Mouse (Mus musculus) ovary, postnatal 36 days (tissue): ENCODE results near the gene F11r.

Experiments used
- DNase-seq: peaks from one replicate; pipeline ENCODE4 v3.0.0; 2022; ENCODE audit warnings: low spot score, mixed read lengths

F11r gene

GRCm38 (mm10) chr1:171438014-171438670, 807 bp downstream of the F11r start:
- no peak for DNase-seq

- DNase-seq: no peak
These were observed 1.7 kb downstream of the F11r start for GRCm38 (mm10) chr1:171439072-171439471.

DNA sequence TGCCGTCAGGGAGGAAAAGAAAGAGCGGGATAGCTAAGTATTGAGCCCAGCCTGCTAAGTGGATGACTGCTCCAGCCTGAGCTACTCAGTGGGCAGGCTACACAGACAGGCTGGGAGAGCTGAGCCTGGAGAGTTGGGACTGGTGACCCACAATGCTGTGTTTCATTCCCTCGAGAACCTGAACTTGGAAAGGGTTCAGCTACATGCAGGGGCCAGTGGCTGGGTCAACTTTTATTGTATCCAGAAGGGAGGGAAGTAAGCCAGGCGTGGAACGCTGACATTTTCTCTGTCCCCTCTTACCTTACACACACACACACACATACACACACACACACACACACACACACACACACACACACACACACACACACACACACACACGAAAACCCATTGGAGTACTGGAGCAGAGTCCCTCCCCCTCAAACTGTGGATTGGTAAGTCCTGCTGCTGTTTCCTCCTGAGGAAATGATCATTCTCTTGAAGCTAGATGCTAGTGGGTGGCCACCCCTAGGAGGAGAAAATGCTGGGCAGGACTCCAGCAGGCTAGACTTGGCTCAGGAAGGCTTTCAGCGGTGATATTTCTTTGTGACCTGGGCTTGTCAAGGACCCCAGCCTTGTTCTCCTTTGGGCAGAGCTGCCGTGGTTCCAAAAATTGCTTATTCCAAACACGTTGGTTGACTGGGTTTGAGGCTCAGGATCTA, 2.8 kb downstream of the F11r start:
- peak; percentile 59 for DNase-seq

GRCm38 (mm10) chr1:171441466-171442412, 4.4 kb downstream of the F11r start:
- DNase-seq: no peak

GRCm38 (mm10) chr1:171442413-171442760, 5.1 kb downstream of the F11r start:
- DNase-seq: no peak

DNA sequence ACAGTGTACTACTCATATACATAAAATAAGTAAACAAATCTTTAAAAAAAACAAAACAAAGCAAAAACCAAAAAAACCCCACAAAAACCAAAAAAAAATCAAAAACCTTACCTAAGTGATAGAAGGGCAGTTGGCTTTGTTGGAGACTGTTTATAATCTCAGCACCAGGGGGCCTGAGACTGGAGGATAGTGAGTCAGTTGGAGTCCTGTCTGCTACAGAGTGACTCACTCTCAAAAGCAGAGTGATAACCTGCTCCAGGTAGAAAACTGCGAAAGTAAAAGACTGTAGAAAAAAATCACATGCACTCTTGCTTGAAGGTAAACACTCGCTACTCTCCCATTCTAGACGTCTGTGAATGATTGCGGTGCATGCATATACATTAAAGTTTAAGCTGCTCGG, 7.7 kb downstream of the F11r start:
- no peak for DNase-seq

- DNase-seq: no peak
These were observed 9.5 kb downstream of the F11r start for GRCm38 (mm10) chr1:171446854-171447253.

DNA sequence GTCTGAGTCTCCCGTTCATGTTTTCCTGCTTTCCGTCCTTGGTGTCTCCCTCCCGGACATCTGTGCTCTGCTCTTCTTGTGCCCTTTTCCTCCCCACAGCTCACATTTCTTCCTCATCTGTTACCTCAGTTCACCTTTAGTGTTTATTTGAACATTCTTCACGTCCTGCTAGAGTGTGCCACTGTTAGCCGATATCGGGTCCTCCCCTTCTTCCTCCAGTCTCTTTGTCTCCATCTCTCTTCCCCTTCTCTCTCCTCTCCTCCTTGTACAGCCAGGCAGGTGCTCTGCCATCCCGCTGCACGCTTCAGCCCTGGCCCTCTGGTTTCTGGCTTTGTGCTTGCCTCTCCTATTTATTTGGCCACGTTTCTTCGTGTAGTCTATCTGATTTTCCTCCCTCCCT, 10.4 kb downstream of the F11r start:
- DNase-seq: no peak

GRCm38 (mm10) chr1:171450062-171450461, 12.7 kb downstream of the F11r start:
- DNase-seq: no peak

DNA sequence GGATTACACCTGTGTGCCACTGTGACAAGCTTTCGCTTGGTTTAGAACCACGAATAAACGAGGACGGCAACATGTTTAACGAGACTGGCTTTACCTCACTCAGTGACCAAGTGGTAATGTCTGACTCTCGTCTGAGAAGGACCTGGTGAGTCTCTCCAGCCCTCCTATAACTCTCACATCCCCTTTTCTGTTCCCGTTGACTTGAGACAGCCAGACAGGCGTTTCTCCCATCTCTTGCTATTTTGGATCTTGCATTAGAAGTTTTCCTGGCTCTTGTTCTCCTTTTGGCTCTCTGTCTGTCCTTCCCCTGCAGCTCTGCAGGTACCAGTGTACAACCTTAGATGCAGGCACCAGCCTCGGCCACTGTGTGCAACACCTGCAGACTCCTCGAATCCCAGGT, 13.7 kb downstream of the F11r start:
- no peak for DNase-seq

- no peak for DNase-seq
These were observed 15.2 kb downstream of the F11r start for GRCm38 (mm10) chr1:171452522-171452921.

DNA sequence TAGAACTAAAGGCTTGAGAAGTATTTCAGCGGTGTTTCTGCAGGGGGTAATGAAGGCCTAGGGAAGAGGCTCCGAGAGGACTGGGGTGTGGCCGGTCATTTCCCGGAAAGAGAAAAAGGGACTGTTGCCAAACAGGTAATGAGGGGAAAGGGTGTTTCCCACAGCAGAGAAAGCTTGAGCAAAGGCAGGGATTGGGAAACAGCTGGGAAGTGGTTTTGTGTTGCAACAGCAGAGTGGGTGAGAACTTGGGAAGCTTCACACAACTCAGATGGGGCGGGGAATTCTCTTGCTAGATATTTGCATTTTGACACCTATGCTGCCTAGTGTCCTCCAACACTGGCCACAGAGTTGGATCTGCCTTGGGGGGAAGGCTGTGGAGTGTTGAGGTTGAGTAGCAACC, 15.6 kb downstream of the F11r start:
- DNase-seq: no peak

DNA sequence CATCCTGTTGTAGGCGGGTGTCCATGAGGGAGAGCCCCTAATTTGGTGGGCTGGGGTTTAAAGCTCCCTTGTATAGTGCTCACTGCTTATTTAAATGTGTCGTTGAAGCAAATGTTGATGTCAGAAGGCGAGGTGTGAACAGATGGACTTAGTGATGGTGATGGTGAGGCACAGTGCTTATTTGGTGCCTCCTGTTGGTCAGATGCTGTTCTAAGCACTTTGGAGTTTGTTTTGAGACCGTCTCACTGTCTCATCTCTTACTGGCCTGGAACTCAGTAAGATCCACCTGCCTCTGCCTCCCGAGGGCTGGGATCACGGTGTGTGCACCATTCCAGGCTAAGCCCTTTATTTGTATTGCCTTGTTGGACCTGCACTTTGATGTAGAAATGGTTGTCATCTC, 17.6 kb downstream of the F11r start:
- DNase-seq: no peak

GRCm38 (mm10) chr1:171457568-171457967, 20.2 kb downstream of the F11r start:
- no peak for DNase-seq

DNA sequence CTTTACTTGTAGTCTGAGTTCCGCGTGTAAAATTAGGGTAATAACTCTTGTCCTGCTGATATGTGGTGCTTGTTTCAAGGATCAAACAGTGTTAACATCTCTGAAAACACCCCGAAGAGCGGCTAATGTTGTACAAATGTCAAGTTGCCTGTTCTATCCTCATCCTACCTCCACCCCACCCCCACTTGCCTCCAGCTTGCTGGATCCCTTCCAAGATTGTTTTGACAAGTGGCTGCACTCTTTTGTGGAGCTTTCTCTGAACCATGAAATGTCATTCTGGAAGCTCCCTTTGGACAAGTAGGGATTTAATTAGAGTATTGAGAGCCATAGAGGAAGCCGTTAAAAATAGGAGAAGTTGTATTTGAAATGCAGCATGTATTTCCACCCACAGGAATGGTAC, 22.5 kb downstream of the F11r start:
- no peak for DNase-seq

DNA sequence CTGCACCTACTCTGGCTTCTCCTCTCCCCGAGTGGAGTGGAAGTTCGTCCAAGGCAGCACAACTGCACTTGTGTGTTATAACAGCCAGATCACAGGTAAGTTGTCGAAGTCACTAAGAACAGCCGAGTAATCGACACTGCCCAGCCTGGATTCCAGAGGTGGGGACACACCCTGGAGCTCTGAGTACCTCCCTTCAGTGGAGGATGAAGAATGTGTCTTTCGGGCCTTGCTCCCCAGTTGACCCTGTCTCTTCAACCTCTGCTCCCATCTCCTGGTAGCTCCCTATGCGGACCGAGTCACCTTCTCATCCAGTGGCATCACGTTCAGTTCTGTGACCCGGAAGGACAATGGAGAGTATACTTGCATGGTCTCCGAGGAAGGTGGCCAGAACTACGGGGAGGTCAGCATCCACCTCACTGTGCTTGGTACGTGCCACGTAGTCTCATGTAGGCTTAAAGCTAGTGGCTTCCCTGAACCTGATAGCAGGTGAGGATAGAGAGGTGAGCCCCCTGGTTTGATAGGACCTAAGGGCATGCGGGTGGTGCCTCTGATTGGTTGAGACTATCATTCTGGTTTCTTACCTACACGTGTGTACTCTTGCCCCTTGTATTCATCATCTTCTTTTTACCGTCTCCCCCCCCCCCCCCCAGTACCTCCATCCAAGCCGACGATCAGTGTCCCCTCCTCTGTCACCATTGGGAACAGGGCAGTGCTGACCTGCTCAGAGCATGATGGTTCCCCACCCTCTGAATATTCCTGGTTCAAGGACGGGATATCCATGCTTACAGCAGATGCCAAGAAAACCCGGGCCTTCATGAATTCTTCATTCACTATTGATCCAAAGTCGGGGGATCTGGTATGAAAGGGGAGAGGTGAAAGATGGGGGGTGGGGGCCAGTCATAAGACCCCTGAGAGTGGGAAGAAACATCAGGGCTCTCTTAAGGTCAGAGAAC, 23.5 kb downstream of the F11r start:
- DNase-seq: no peak

GRCm38 (mm10) chr1:171463133-171463532, 25.8 kb downstream of the F11r start:
- no peak for DNase-seq

GRCm38 (mm10) chr1:171465749-171466412, 28.5 kb downstream of the F11r start:
- DNase-seq: no peak

DNA sequence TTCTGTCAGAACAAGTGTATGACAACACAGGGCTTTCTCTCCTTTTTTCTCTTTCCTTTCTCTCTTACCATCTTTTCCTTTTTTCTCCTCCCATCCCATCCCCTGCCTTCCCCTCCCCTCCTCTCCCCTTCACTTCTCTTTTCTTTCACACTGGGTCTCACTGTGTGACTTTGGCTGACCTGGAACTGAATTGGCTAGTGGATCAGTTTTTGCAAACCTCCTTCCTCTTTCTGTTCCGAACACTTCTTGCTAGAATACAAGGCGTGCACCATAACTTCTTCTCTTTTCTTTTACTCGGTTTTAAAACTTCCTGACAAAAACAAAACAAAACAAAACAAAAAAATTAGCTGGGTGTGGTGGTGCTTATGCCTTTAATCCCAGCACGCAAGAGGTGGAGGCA, 29.2 kb downstream of the F11r start:
- DNase-seq: no peak

GRCm38 (mm10) chr1:171469678-171470077, 32.3 kb downstream of the F11r start:
- no peak for DNase-seq

DNA sequence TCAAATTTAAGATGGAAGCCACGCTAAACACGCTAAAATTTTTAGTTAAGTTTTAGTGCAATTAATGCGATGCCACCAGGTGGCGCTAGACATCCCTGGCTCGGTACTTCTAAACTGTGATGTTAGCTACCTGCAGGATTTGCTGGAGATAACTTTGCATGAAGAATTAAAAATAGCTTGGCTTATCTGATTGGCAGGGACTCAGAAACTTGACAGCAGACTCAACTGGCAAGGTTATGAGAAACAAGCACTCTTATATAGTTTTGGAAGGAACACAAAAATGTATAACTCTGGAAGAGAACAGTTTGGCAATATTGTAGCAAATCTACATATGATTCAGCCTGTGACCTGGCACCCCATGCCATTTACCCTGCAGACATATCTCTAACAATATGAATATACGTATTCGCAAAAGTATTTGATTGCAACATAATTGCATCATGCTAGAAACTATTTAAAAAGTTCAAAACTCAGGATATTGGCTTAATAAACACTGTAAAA, 33.1 kb downstream of the F11r start:
- DNase-seq: no peak
